Mouse (Mus musculus): ENCODE measurements at regions not wholly inside any gene's neighbourhood (a gene's known extent, or its start where the extent isn't known, plus 50 kb on each side); places are given as distances from the start of the nearest gene placed in this dataset.
"Not testable (repeated sequence)": the region's sequence is repeated elsewhere in the genome, so short reads cannot be mapped to it uniquely, and the experiment has no call there.

DNA sequence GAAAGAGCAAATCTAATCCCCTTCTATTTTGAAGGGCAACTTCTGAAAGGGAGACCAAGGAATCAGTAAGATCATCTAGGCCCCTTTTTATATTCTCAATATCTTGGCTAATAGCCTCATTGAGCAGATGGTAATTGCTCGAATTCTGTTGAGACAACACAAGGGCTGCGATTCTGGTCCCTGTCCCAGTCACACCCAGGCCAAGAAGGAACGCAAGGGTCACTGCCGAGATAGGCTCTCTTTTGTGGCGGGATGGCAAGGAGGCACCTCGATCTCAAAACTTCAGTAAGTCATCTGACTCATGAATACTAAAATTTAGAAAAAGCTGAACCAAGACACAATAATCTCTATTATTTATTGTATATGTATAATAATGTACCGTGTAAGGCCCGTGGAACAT is 68.6 kb upstream of the Zfp709 start:
- DNase-seq (ENCODE audit: low read depth, low spot score); H3K9ac ChIP-seq (ENCODE audit: insufficient read depth, low read depth, low read length, poor library complexity, severe bottlenecking); in situ Hi-C loops (cut with MboI; ENCODE audit: low sequenced_read_pairs in 2 of 2, unreplicated experiment in 2 of 2); H3K27ac ChIP-seq (ENCODE audit: insufficient read depth, low read depth, low read length, poor library complexity, severe bottlenecking); H3K4me1 ChIP-seq (ENCODE audit: control insufficient read depth in 2 of 2, insufficient read depth in 2 of 2, low read length in 2 of 2, poor library complexity in 1 of 2); H3K4me3 ChIP-seq (ENCODE audit: insufficient read depth in 1 of 2, low read depth in 1 of 2, low read length in 2 of 2, poor library complexity in 1 of 2, severe bottlenecking in 1 of 2); H3K36me3 ChIP-seq (ENCODE audit: control insufficient read depth, insufficient read depth, low read length, poor library complexity, severe bottlenecking); H3K9me3 ChIP-seq (ENCODE audit: control insufficient read depth, insufficient read depth, low read depth, low read length): not testable (repeated sequence)

DNA sequence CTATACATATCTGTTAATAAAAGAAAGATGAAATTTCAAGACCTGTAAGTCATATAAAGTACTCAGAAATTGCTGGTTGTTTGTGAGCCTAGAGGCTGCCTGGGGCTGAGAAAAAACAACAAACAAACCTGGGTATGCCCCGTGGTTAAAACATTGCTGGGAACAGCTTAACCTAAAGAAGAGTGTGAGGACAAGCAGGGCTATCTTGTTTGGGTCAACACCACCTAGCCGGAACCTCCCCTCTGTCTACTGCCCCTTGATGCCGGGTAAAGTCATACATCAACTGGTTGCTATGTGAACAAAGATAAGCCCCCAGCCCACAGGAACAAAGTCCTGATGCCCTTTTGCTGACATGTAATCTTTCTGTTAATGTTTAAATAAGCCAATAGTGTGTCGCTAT is 74.0 kb upstream of the Zfp709 start:
- H3K4me1 ChIP-seq (ENCODE audit: control insufficient read depth in 2 of 2, insufficient read depth in 2 of 2, low read length in 2 of 2, poor library complexity in 1 of 2); H3K36me3 ChIP-seq (ENCODE audit: control insufficient read depth, insufficient read depth, low read length, poor library complexity, severe bottlenecking); H3K27ac ChIP-seq (ENCODE audit: insufficient read depth, low read depth, low read length, poor library complexity, severe bottlenecking); in situ Hi-C loops (cut with MboI; ENCODE audit: low sequenced_read_pairs in 2 of 2, unreplicated experiment in 2 of 2); H3K4me3 ChIP-seq (ENCODE audit: insufficient read depth in 1 of 2, low read depth in 1 of 2, low read length in 2 of 2, poor library complexity in 1 of 2, severe bottlenecking in 1 of 2); H3K9ac ChIP-seq (ENCODE audit: insufficient read depth, low read depth, low read length, poor library complexity, severe bottlenecking); DNase-seq (ENCODE audit: low read depth, low spot score); H3K9me3 ChIP-seq (ENCODE audit: control insufficient read depth, insufficient read depth, low read depth, low read length): not testable (repeated sequence)

DNA sequence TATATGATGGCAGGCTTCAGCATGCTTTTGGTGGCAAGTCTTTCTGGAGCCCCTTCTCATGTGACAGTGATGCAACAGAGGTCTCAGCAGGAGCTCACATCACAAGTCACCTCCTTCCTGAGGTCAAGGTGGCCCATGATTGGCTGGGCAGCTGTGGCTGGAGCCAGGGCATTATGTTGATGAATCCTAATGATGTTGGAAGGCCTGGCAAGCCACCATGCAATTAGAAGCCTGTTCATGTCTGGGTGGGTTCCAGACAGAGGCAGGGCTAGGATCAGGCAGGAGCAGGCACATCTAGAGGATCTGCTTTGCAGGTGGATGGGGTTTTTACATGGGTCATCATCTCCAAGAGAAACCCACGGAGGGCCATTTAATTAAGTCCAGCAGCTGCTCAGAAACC is 77.2 kb upstream of the Zfp709 start:
- DNase-seq (ENCODE audit: low read depth, low spot score); H3K9me3 ChIP-seq (ENCODE audit: control insufficient read depth, insufficient read depth, low read depth, low read length); in situ Hi-C loops (cut with MboI; ENCODE audit: low sequenced_read_pairs in 2 of 2, unreplicated experiment in 2 of 2); H3K36me3 ChIP-seq (ENCODE audit: control insufficient read depth, insufficient read depth, low read length, poor library complexity, severe bottlenecking); H3K27ac ChIP-seq (ENCODE audit: insufficient read depth, low read depth, low read length, poor library complexity, severe bottlenecking); H3K9ac ChIP-seq (ENCODE audit: insufficient read depth, low read depth, low read length, poor library complexity, severe bottlenecking); H3K4me3 ChIP-seq (ENCODE audit: insufficient read depth in 1 of 2, low read depth in 1 of 2, low read length in 2 of 2, poor library complexity in 1 of 2, severe bottlenecking in 1 of 2); H3K4me1 ChIP-seq (ENCODE audit: control insufficient read depth in 2 of 2, insufficient read depth in 2 of 2, low read length in 2 of 2, poor library complexity in 1 of 2): not testable (repeated sequence)

DNA sequence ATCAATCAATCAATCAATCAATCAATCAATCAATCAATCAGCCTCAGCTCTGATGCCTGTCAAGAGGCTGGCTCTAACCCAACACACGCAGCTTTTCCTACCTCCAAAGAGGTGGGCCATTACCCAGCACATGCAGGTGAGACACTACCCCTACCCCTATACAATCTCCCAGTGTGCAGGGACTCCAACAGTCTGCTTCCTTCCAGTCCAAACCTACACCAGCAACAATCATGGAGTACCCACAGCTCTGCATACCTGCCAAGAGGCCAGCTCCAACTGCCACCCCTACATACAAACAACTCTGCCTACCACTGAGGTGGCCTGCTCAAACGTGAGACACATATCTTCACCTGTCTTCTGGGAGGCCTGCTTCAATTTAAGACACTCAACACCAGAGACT is 76.7 kb upstream of the Fcho1 start:
- not testable (repeated sequence) for H3K4me1 ChIP-seq (ENCODE audit: control insufficient read depth in 2 of 2, insufficient read depth in 2 of 2, low read length in 2 of 2, poor library complexity in 1 of 2); DNase-seq (ENCODE audit: low read depth, low spot score)

DNA sequence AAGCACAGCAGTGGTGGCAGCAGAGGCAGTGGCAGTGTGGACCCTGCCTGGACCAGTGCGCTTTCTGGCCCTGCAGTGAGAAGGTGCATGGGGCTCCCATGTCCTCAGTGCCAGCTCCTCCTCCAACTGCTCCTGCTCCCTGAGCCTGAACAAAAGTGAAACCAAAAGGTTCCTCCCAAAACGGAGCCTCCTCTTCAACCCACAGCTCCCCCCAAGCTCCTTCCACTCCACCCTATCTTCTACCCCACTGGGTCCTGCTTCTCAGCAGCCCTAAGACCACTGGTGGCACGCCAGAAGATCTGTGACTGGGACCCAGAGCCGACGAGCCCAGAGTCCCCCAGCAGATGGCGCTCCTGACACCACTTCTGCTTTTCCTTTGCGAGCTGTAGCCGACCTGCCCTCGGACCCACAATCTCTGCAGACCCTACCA is 63.5 kb upstream of the Fcho1 start:
- H3K4me3 ChIP-seq (ENCODE audit: insufficient read depth in 1 of 2, low read depth in 1 of 2, low read length in 2 of 2, poor library complexity in 1 of 2, severe bottlenecking in 1 of 2); H3K4me1 ChIP-seq (ENCODE audit: control insufficient read depth in 2 of 2, insufficient read depth in 2 of 2, low read length in 2 of 2, poor library complexity in 1 of 2); H3K9me3 ChIP-seq (ENCODE audit: control insufficient read depth, insufficient read depth, low read depth, low read length); H3K27ac ChIP-seq (ENCODE audit: insufficient read depth, low read depth, low read length, poor library complexity, severe bottlenecking); H3K9ac ChIP-seq (ENCODE audit: insufficient read depth, low read depth, low read length, poor library complexity, severe bottlenecking); DNase-seq (ENCODE audit: low read depth, low spot score); H3K36me3 ChIP-seq (ENCODE audit: control insufficient read depth, insufficient read depth, low read length, poor library complexity, severe bottlenecking): not testable (repeated sequence)
- in situ Hi-C loops (cut with MboI; ENCODE audit: low sequenced_read_pairs in 2 of 2, unreplicated experiment in 2 of 2) = loop anchor here in 1 of 2 experiments (25.0 kb wide), 1 partner anchor 577 kb away; no protein-coding TSS in a partner anchor

More for the DNA sequence above, 76.7 kb upstream of the Fcho1 start:
- in situ Hi-C loops (cut with MboI; ENCODE audit: low sequenced_read_pairs in 2 of 2, unreplicated experiment in 2 of 2); H3K27ac ChIP-seq (ENCODE audit: insufficient read depth, low read depth, low read length, poor library complexity, severe bottlenecking); H3K4me3 ChIP-seq (ENCODE audit: insufficient read depth in 1 of 2, low read depth in 1 of 2, low read length in 2 of 2, poor library complexity in 1 of 2, severe bottlenecking in 1 of 2); H3K36me3 ChIP-seq (ENCODE audit: control insufficient read depth, insufficient read depth, low read length, poor library complexity, severe bottlenecking); H3K9ac ChIP-seq (ENCODE audit: insufficient read depth, low read depth, low read length, poor library complexity, severe bottlenecking); H3K9me3 ChIP-seq (ENCODE audit: control insufficient read depth, insufficient read depth, low read depth, low read length): not testable (repeated sequence)

DNA sequence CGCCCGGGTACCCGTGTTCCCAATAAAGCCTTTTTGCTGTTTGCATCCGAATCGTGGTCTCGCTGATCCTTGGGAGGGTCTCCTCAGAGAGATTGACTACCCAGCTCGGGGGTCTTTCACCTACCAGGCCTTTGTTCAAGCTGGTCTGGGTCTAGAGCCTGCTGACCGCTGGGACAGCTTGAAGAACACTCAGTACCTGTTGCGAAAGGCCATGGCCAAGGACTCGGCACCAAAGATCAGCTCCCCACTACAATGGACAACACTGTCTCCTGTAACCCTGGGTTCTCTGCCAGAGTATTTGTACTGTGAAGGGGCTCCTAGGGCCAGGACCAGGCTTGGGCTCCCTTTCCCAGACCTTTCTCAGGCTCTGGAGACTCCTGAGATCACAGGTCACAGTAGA is 55.1 kb upstream of the Fcho1 start:
- H3K4me1 ChIP-seq (ENCODE audit: control insufficient read depth in 2 of 2, insufficient read depth in 2 of 2, low read length in 2 of 2, poor library complexity in 1 of 2); H3K36me3 ChIP-seq (ENCODE audit: control insufficient read depth, insufficient read depth, low read length, poor library complexity, severe bottlenecking); DNase-seq (ENCODE audit: low read depth, low spot score); H3K9ac ChIP-seq (ENCODE audit: insufficient read depth, low read depth, low read length, poor library complexity, severe bottlenecking); H3K27ac ChIP-seq (ENCODE audit: insufficient read depth, low read depth, low read length, poor library complexity, severe bottlenecking); H3K9me3 ChIP-seq (ENCODE audit: control insufficient read depth, insufficient read depth, low read depth, low read length); H3K4me3 ChIP-seq (ENCODE audit: insufficient read depth in 1 of 2, low read depth in 1 of 2, low read length in 2 of 2, poor library complexity in 1 of 2, severe bottlenecking in 1 of 2): not testable (repeated sequence)
- in situ Hi-C loops (cut with MboI; ENCODE audit: low sequenced_read_pairs in 2 of 2, unreplicated experiment in 2 of 2) = loop anchor here in 1 of 2 experiments (25.0 kb wide), 1 partner anchor 568 kb away; no protein-coding TSS in a partner anchor

DNA sequence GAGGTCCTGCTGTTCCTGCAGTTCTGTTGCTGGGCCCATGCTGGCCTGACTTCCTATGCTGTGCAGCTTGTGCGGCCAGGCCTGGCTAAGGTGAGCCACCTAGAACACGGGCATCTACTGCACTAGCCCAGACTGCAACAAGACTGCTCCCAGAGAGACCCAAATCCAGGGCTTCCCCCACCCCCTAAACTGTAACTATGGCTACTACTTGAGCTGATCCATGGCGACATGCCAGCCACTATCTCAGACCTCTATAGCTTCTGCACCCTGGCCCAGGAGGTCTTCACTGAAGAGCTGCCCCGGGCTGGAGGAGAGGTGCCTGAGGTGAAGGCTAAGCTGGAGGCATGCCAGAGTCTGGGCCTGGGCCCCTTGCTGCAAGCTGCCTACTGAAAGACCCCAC is 54.3 kb upstream of the Fcho1 start:
- H3K4me3 ChIP-seq (ENCODE audit: insufficient read depth in 1 of 2, low read depth in 1 of 2, low read length in 2 of 2, poor library complexity in 1 of 2, severe bottlenecking in 1 of 2); DNase-seq (ENCODE audit: low read depth, low spot score); H3K9me3 ChIP-seq (ENCODE audit: control insufficient read depth, insufficient read depth, low read depth, low read length); H3K9ac ChIP-seq (ENCODE audit: insufficient read depth, low read depth, low read length, poor library complexity, severe bottlenecking); H3K27ac ChIP-seq (ENCODE audit: insufficient read depth, low read depth, low read length, poor library complexity, severe bottlenecking); H3K4me1 ChIP-seq (ENCODE audit: control insufficient read depth in 2 of 2, insufficient read depth in 2 of 2, low read length in 2 of 2, poor library complexity in 1 of 2); H3K36me3 ChIP-seq (ENCODE audit: control insufficient read depth, insufficient read depth, low read length, poor library complexity, severe bottlenecking): not testable (repeated sequence)
- in situ Hi-C loops (cut with MboI; ENCODE audit: low sequenced_read_pairs in 2 of 2, unreplicated experiment in 2 of 2) = loop anchor here (5.0 to 25.0 kb wide), 2 partner anchors 563 to 568 kb away; no protein-coding TSS in a partner anchor

DNA sequence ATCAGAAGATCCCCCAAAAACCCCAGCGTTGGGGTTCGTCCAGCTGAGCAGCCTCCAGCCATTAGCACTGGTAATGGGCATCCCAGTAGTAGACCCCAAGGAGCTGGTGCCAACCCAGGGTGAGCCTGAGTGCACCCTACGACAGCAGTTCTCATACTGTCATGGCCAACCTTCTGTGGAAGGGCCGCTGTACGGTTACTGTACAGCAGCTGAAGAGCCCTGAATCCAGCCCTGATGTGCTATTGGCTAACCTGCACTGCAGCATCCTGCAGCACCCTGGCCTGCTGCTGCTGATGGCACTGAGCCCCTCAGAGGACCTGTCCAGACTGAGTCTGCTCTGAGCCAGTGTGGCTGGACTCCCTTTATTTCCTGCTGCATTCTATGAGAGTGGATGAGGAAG is 53.9 kb upstream of the Fcho1 start:
- not testable (repeated sequence) for DNase-seq (ENCODE audit: low read depth, low spot score); H3K4me3 ChIP-seq (ENCODE audit: insufficient read depth in 1 of 2, low read depth in 1 of 2, low read length in 2 of 2, poor library complexity in 1 of 2, severe bottlenecking in 1 of 2); H3K36me3 ChIP-seq (ENCODE audit: control insufficient read depth, insufficient read depth, low read length, poor library complexity, severe bottlenecking); H3K27ac ChIP-seq (ENCODE audit: insufficient read depth, low read depth, low read length, poor library complexity, severe bottlenecking); H3K9me3 ChIP-seq (ENCODE audit: control insufficient read depth, insufficient read depth, low read depth, low read length); H3K9ac ChIP-seq (ENCODE audit: insufficient read depth, low read depth, low read length, poor library complexity, severe bottlenecking); H3K4me1 ChIP-seq (ENCODE audit: control insufficient read depth in 2 of 2, insufficient read depth in 2 of 2, low read length in 2 of 2, poor library complexity in 1 of 2)
- in situ Hi-C loops (cut with MboI; ENCODE audit: low sequenced_read_pairs in 2 of 2, unreplicated experiment in 2 of 2) = loop anchor here (5.0 to 25.0 kb wide), 2 partner anchors 562 to 567 kb away; no protein-coding TSS in a partner anchor
